Mouse (Mus musculus) thymus, postnatal 10 days (tissue): ENCODE measurements around the gene Nxph4.

Experiments
- DNase-seq, 2 experiments: peaks; one replicate each; pipeline ENCODE4 v3.0.0; 2021; ENCODE audit warnings: low spot score in 2 of 2

Gene Nxph4

DNA sequence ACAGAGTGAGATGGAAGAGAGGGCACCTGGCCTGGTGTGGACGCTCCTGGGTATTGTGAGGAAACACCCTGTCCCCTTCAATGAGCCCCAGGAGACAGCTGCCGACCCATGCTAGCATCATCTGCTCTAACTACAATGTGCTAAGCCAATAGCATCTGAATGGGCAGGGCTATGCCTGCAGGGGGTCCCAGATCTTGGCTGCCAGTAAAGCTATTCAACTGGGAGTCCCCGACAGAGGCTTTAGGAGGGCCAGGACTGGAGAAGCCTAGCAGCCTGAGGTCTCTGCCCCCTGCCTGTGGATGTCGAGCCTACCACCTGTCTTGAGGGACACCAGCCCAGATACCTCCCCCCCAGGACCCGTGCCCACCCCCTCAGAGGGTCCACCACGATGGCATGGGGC is 8.4 kb upstream of the Nxph4 start:
- no peak for DNase-seq

DNA sequence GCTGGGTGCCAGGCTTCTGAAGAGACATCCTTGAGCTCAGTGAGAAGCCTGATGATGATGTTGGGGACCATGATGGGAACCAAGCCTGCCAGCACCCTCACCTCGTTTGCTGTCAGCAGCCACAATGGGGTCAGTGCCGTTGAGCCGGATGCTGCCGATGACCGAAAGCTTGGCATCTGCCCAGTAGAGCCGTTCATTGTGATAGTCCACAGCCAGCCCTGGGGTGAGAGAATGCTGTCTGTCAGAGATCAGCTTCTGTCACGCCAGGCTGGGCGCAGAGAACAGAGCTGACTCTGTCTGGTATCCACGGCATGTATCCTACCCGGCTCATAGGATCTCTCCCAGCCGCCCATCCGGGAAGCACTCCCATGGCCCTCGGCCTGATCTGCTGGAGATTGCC is 7.7 kb upstream of the Nxph4 start:
- no peak for DNase-seq

DNA sequence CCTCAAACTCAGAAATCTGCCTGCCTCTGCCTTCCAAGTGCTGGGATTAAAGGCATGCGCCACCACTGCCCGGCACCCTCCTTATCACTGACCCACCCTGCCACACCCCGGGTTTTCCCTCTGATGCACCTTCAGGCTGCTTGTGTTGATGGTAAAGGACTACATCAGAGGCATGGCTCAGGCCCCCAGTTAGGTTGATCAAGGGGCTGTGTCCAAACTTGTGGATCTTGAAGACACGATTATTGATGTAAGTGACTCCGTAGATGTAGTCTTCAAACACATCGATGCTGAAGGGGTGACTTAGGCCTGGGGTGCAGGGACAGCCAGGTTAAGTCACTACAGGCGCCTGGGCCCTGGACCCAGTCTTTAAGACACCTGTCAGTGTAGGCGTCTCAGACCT is 7.2 kb upstream of the Nxph4 start:
- no peak for DNase-seq

DNA sequence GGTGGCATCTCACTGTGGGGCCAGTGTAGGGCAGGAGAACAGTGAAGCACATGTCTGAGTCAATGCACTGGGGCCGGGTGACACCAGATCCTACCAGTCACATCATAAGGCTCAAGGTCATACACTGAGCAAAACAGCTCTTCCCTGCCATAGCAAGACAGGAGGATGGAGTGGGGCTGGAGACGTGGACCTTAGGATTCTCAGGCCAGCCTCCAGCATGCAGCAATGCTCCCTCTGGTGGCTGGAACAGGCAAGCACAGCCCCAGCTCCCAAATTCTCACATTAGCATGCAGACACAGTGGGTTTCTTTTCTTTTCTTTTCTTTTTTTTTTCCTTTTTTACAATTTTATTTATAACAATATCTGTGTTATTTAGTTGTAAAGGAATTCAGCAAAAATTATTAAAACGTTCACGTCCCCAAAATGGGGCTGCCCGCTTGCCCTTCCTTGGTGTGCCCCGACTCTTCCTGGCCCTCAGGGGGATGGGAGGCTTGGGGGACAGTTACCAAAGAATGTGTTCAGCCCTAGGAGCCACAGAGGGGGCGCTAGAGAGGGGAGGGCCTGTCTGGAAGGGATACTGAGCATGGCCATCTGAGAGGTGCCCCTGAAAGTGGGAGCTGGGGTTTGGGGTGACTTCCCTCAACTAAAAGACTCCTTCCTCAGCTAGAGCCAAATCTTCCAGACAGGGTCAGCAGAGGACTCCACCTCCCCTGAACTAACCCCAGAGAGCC is 3.7 kb upstream of the Nxph4 start:
- DNase-seq, result peak in 1 of 2 experiments; percentile 62

DNA sequence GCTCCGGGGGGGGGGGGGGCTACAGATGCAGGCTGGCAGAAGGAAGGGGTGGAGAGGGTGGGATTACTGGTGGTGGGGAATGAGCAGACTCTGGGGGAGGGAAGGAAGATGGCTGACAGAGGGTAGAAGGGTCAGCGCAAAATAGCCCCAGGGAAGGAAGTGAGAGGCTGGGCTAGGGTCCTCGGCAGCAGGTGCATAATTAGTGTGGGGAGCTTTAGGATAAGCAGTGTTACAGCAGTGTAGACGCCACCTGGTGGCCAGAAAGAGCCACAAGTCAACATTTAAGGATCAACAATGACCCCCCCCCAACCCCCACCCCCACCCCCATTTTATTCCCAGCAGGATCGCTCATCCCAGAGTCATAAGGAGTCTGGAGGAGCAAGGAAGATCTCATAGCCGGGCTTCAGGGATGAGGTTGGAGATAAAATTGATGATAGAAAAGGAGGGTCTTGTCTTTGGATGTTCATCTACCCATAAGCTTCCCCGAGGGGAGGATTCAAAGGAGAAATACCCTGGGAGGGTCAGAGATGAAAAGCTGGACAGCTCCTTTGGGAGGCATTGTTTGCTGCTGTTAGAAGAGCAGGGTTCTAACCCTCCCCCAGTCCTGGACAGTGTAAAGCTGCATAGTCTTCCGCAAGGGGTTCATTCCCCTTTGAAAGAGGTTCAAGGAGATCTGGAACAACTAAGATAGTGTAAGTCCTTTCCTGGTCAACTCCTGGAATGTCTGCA is 2.4 kb upstream of the Nxph4 start:
- peak in 1 of 2 experiments; percentile 55 for DNase-seq

DNA sequence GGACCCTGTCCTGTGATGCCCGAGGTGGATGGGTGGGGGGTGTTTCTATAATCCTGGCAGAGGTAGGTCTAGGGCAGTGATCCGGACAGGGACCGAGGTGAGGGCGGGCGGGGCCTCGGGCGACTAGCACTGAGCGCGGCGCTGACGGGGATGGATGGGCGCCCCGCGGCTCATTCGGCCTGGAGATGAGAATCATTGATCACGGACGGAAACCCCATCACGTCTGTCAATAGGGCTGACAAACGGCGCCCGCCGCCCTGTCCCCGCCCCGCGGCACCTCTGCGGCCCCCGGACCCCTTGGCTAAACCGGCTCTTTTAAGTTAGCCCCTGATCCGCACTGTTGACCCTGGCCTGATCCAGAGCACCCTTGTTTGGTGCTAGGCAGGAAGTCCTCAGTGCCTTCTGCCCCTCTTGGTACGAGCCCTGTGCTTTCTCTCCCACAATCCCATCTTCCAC is 598 bp upstream of the Nxph4 start:
- DNase-seq, result no peak

DNA sequence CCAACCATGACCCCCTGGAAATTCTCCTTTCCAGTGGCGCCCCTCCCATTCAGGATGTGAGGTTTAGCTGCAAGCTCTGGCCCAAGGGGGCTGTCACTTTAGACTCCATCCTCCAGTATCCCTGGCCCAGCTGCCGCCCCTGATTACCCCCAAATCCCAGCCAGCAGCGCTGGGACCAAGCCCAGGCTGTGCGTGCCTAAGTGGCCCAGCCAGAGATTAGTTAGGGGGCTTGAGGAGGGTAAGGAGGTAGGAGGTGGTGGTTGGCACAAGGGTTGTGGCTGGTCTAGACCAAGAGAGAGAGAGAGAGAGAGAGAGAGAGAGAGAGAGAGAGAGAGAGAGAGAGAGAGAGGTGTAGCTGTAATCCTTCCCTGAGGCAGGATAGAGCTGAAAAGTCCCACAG is 2.8 kb downstream of the Nxph4 start:
- DNase-seq, result no peak

DNA sequence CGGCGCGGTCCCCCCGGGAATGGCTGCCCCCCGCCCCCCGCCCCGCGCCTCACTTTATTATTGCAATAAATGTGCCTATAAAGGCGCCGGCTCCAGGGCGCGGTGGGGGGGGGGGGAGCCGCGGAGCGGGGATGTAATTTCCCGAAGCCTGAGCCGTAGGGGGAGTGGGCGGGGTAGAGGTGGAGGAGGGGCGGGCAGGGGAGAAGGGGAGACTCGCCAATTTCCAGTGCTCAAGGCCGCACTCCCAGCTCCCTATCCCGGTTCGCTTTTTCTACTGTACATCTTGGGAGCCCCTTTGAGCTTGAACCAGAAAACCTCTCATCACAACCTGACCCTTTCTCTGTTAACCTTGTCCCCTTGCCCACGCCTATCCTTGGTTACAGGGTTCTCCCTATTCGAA is 3.4 kb downstream of the Nxph4 start:
- no peak for DNase-seq

DNA sequence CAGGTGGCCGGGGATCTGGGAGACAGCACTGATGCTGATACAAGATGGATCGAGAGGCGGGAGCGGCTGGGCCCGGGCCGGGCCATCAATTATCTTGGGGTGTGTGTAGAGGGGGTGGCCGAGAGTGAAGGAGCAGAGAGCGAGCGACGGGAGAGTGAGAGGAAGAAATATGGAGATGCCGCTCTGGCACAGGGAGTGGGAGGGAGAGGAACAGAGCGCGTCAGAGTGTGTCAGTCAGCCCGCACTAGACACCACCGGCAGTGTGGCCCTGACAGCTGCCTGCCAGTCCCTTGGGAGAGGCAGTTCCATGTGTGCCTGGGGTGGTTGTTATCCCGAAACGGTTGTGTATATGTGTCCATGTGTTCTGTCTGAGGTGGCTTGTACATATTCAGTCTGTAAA is 6.9 kb downstream of the Nxph4 start:
- no peak for DNase-seq

DNA sequence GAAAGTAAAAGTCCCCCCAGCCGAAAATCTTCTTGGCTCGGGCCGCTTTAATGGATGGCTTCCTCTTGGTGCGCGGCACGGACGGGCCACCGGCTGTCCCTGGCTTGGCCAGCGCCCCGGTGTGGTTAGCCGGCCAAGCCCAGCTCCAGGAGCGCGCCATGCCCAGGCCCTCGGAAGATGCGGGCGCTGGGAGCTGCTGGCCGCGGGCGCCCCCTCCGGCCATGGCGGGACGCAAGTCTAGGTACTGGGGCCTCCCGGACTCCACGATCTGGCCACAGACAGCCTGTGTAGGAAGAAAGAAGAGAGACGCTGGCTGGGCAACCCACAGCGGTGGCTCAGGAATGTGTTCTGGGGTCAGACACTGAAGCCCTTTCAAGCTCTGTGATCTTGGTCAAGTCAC is 7.7 kb downstream of the Nxph4 start:
- no peak for DNase-seq

DNA sequence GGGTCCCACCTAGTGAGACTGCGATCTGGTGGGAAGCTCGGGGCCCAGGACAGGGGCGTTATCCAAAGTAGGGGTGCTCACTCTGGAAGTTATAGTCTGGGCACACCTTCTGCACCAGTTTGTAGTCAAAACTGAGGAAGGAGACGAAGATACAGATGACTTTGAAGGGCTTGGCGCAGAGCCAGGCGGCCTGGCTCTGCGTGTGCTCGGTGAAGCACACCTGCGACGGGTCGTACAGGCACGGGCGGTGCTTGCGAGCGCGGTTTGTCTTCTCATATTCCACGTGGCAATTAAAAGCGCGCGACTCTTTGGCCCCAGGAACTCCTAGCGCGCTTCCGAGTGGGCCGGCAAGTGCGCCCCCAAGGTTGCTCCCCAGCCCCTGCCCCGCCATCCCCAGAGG is 8.3 kb downstream of the Nxph4 start:
- DNase-seq, result peak; percentile 38 to 67

DNA sequence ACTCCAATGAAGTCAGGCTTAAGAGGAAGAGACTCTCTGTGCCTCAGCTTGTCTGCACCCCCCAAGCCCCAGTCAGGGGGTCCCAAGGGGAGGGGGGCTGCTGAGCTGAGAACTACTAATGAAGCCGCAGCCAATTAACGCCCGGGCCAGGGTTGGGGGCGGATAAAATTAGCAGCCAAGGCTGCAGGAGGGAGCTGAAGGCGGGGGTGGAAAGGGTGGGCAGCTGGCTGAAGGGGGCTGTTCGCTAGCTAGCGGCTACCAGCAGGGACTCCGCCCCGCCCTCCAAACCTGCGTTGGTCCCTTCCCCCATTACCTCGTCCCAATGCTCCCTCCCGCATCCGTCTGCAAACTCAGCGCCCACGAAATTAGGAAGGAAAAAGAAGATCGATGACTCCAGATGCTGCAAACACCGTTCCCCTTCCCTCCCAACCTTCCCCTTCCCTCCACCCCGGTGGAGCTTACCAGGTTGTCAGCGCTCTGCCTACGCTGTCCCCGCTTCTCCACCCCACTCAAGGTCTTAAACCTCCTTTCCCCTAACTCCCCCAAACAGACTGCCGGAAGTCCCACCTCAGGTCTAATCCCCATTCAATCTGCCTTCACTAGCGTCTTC is 9.6 kb downstream of the Nxph4 start:
- no peak for DNase-seq

DNA sequence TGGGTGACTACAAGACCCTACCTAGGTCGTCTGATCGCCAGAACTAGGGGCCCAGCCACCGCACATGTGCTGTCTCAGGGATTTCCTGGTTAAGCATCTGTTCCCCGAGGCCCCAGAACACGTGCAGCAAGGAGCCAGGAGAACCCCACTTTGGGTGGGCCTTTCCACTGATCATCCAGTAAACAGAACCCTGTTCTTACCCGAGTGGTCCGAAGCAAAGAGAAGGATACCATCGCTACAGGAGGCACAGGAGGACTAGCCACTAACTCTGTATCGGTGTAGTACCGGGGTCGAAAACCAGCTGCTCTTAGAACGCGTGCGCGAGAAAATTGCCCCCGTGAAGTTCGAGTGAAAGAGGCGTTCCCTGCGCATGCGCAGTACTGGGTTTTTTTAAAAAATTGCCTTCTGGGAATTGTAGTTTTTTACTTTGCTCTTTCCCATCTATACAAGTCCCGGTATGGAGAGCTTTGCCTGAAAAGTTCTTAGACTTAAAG is 12.2 kb downstream of the Nxph4 start, which contains the start of gene Shmt2:
Shmt2 (minus strand) TSS at position 357 of the 494 bp plus-strand sequence.
- peak; percentile 78 to 85 for DNase-seq

DNA sequence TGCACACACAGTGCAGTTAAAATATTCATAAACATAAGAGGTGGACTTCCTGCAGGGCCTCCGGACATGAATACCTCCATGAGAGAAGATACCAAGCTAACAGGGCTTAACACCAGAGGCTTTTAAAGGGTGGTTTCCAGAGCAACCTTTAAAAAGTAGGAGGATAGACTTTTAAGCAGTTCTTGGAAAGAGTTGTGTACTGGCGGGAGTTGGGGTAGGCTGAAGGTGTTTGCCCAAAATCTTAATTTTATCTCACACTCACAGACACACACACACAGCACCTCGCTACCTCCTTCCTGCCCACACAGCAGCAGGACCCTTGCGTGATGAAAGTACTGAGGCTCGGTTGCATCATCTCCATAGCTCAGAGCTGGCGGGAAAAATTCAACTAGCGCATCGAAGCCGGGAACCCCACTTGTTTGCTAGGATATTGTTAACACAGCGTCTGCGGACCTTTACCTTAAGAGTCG is 12.7 kb downstream of the Nxph4 start:
- no peak for DNase-seq

DNA sequence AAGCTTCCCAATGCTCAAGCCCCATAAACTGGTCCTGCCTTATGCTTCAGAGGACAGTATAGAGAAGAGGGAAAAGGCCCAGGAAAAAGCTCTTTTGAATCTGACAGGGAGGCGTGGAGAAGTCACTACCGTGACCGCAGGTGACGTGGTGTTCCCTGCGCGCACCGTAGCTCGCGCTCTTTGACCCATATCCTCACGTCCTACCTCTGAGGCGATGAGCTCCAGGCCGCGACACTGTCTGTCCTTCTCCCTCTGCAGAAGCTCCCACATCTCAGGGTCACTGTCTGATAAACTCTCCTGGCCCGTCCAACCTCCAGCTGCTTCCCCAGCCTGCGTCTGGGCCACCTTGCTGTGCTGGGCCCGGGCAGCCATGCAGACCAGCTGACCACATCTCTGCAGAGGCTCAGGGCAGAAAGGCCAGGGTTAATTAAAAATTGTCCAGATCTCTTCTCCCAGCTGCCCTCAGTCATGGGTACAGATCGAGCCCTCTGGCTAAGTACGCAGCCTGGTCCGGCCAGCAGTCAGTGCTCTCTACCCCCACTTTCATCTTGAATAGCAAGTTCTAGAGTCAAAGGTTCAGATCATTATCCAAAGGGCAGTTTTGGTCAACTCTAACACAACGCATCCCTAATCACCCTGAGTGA is 13.5 kb downstream of the Nxph4 start:
- no peak for DNase-seq

DNA sequence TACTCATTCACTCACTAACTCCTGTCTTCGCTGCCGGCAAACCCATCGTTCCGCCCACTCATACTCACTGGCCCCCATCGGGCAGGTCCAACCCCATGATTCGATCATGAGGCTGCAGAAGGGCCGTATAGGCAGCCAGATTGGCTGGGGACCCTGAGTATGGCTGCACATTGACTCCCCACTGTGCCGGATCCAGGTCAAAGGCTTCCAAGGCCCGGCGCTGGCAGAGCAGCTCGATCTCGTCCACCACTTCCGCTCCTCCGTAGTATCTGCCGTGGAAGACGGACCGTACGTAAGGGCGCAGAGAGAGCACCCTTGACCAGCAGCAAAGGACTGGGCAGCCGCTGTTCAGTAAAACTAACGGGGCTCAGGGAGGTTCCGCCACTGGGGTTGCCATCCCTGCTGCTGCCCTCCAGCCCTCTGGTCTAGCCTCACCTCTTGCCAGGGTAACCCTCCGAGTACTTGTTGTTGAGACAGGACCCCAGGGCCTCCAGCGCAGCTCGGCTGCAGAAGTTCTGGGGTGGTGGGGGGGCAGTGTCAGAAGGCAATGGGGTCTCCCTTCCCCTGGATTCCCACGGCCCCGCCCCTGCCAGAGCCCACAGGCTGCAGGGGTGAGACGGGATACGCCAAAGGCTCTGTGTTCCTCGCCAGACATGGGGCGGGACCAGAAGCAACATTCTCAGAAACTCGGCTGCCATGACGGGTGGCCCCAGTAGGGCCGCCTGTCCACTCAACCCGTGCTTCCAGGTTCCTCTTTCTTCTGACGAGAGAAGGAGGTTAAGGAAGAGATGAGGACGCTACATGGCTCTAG is 14.3 kb downstream of the Nxph4 start:
- no peak for DNase-seq

DNA sequence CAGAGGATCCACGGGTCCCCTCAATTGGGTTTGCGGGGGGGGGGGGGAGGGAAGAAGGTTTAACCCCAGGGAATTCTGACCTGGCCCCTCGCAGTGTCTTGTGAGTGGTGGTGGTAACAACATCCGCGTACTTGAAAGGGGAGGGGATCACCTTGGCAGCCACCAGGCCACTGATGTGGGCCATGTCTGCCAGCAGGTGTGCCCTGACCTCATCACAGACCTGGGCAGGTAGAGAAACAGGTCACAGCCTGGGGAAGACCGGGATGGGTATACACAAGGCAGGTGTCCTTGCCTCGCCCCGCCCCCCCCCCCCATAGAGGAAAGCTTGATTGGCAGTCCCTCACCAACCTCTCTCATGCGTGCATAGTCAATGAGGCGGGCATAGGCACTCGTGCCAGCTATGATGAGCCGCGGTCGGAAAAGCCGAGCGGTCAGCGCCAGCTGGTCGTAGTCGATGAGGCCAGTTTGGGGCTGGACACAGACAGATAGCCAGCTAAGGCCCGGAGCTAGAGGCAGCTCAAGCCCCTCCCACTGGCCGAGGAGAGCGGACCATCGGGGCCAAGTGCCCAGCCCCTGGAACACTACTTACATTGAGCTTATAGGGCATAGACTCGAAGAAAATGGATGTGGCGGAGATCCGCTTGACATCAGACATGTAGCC is 15.2 kb downstream of the Nxph4 start:
- no peak for DNase-seq

DNA sequence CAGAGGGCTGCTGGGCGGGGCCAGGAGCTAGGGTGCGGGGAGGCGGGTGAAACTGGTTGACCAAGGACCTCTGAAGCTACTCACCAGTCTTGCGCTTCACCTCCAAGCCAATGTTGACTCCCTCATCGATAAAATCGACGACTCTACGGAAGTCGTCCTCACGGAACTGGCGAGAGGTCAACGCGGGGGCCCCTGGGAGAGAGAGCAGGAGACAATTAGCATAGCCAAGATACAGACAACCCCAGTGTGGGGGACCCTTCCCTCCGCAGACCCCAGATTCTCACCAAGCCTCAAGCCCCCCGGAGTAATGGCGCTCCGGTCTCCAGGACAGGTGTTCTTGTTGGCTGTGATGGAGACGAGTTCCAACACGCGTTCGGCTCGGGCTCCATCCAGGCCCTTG is 16.4 kb downstream of the Nxph4 start:
- DNase-seq, result no peak

DNA sequence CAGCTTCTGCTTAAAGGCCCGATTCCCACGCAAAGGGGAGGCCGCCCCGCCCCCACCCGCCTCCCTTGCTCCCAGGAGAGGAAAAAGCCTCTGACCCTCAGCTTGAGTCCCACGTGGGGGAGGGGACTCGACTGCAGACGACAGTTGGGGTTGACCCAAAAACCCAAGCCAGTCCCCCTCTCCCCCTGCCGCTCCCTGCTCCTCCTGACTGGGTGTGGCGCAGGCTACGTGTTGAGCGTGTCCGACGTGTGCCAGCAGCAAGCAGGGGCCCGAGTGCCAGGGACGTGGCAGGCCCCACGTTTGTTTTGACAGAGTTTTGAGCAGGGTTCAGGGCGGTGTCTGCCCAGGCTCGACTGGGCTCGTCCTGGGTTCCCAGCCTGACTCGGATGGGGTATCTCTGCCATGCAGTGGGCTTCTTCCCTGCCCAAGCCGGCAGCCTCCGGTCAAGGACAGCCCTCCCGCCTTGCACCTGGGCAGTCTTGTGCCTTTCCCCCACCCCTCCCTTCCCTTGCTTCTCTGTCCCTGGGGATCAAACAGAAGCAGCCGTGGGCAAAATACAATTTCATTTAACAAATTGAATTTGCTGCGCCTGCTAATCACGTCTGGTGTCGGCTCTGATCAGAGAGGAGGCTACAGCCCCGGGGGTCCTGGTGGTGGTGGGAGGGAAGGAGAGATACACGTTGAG is 17.6 kb downstream of the Nxph4 start:
- DNase-seq, result no peak

DNA sequence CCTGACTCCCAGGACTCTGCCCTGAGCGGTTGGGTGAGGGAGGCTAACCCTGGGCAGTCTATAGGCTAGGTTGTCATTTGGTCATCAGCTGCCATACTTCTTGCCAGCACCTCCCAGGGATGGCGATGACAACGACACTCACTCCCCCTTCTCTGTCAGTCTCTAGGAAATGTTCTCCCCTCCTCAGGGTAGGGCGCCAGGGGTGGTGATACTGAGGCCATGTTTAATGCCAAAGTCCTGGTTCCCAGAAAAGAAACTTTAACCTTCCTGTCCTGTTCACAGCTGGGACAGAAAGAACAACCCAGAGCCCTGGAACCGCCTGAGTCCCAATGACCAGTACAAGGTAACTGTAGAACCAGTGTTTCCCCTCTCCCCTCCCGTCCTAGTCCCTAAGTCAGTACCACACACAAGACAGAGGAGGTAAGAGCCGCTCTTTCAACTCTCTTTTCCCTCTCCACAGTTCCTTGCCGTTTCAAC is 18.3 kb downstream of the Nxph4 start:
- no peak for DNase-seq
